Mouse (Mus musculus): Measurements from ENCODE around the gene Ubash3a. TPM values are rescaled to one million over a fixed set of nuclear protein-coding genes. Genes with fewer than 3 reads are reported as not detected.

Ubash3a gene
- total and polyA plus RNA-seq, 3 experiments, result 0.29 to 0.36 TPM; not detected in 1

DNA sequence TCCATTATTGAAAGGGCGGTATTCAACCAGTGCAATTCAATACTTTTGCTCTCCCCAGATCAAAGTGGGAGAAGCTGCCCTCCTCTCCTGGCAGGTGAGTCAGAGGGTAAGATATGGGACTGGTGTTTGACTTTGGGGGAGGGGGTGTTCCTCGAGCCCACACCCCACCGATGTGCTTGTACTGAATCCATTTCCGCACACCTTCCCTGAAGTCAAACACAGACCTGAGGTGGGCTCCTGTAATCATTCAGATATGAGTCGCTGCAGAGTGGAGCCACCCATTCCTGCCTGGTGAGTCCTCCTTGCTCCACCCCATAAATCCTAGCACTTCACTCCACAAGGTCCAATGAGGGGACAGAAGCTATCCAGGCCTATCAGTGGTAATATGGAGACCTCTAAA is 37.9 kb upstream of the Ubash3a start:
- Histone ChIP-seq H3K79me2 (replicated peaks; ENCODE audit: control insufficient read depth, insufficient read depth, low read length) (no peaks in the 10 kb centered on the region), H3K4me1 (ENCODE audit: control insufficient read depth, insufficient read depth, low read length) (no peaks in the 10 kb centered on the region), H3K36me3 (ENCODE audit: control insufficient read depth, insufficient read depth, low read length) (no peaks in the 10 kb centered on the region), H3K4me3 (no peak overlapping the region), H3K27me3 (ENCODE audit: control insufficient read depth, insufficient read depth, low read length) (no peaks in the 10 kb centered on the region), H3K9ac (ENCODE audit: low read depth, low read length) (no peak overlapping the region), H3K27ac (no peak overlapping the region)
- no peak for DNase-seq
- TF ChIP-seq POLR2A (IDR thresholded peaks at IDR 0.05; ENCODE audit: insufficient read depth, low read depth, low read length) (no peak), CTCF (IDR thresholded peaks at IDR 0.05) (no peak), EP300 (IDR thresholded peaks at IDR 0.05; ENCODE audit: insufficient read depth, low read depth, low read length) (no peak)
- intact Hi-C loops (cut with DNase I), result no loop called here
- 82% methylated on average over 5 of the region's 5 CpGs for WGBS

GRCm38 (mm10) chr17:31176321-31176720 is 31.4 kb upstream of the Ubash3a start:
- Histone ChIP-seq H3K36me3 (ENCODE audit: control insufficient read depth, insufficient read depth, low read length) (no peaks in the 10 kb centered on the region), H3K27ac (no peak overlapping the region), H3K4me3 (no peak overlapping the region), H3K79me2 (replicated peaks; ENCODE audit: control insufficient read depth, insufficient read depth, low read length) (no peaks in the 10 kb centered on the region), H3K4me1 (ENCODE audit: control insufficient read depth, insufficient read depth, low read length) (no peaks in the 10 kb centered on the region), H3K27me3 (ENCODE audit: control insufficient read depth, insufficient read depth, low read length) (no peaks in the 10 kb centered on the region), H3K9ac (ENCODE audit: low read depth, low read length) (no peak overlapping the region)
- TF ChIP-seq POLR2A (IDR thresholded peaks at IDR 0.05; ENCODE audit: insufficient read depth, low read depth, low read length) (no peak), CTCF (IDR thresholded peaks at IDR 0.05) (no peak), EP300 (IDR thresholded peaks at IDR 0.05; ENCODE audit: insufficient read depth, low read depth, low read length) (no peak)
- intact Hi-C loops (cut with DNase I), result no loop called here
- WGBS, result 90% methylated on average over 4 of the region's 4 CpGs
- DNase-seq, result no peak

DNA sequence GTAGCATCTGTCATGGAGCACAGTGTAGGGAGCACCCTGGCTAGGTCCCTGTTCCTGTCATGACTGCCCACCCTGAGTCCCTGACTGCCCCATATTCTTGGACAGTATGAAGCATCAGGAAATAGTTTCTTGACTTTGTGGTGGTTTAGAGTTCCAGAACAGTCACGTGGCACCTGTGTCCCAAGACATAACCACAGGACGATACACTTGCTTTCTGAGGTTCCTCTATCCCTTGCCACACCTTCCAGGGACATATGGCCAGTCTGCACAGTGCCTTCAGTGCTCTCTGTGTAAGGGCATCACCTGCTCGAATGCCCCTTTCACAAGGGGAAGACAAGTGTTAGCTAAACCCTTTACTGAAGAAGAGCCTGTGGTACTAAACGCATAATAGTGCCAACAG is 26.2 kb upstream of the Ubash3a start:
- no peak for TF ChIP-seq CTCF (IDR thresholded peaks at IDR 0.05)
- no peak for TF ChIP-seq EP300 (IDR thresholded peaks at IDR 0.05; ENCODE audit: insufficient read depth, low read depth, low read length)
- TF ChIP-seq POLR2A (IDR thresholded peaks at IDR 0.05; ENCODE audit: insufficient read depth, low read depth, low read length), result no peak
- intact Hi-C loops (cut with DNase I), result no loop called here
- 81% methylated on average over 4 of the region's 4 CpGs for WGBS

GRCm38 (mm10) chr17:31183180-31183974 is 24.3 kb upstream of the Ubash3a start:
- TF ChIP-seq CTCF (IDR thresholded peaks at IDR 0.05) (no peak), EP300 (IDR thresholded peaks at IDR 0.05; ENCODE audit: insufficient read depth, low read depth, low read length) (no peak), POLR2A (IDR thresholded peaks at IDR 0.05; ENCODE audit: insufficient read depth, low read depth, low read length) (no peak)
- no peak overlapping the region for H3K9ac ChIP-seq (ENCODE audit: low read depth, low read length)
- H3K4me3 ChIP-seq, result no peak overlapping the region
- H3K79me2 ChIP-seq (replicated peaks; ENCODE audit: control insufficient read depth, insufficient read depth, low read length), result no peaks in the 10 kb centered on the region
- no peak for DNase-seq
- no peaks in the 10 kb centered on the region for H3K36me3 ChIP-seq (ENCODE audit: control insufficient read depth, insufficient read depth, low read length)
- intact Hi-C loops (cut with DNase I), result no loop called here
- WGBS, result 63% methylated on average over 12 of the region's 12 CpGs
- no peak overlapping the region for H3K27ac ChIP-seq
- no peaks in the 10 kb centered on the region for H3K27me3 ChIP-seq (ENCODE audit: control insufficient read depth, insufficient read depth, low read length)
- H3K4me1 ChIP-seq (ENCODE audit: control insufficient read depth, insufficient read depth, low read length), result no peaks in the 10 kb centered on the region

More for the DNA sequence above, 26.2 kb upstream of the Ubash3a start:
- Histone ChIP-seq H3K79me2 (replicated peaks; ENCODE audit: control insufficient read depth, insufficient read depth, low read length) (no peaks in the 10 kb centered on the region), H3K4me1 (ENCODE audit: control insufficient read depth, insufficient read depth, low read length) (no peaks in the 10 kb centered on the region), H3K36me3 (ENCODE audit: control insufficient read depth, insufficient read depth, low read length) (no peaks in the 10 kb centered on the region), H3K27ac (no peak overlapping the region), H3K27me3 (ENCODE audit: control insufficient read depth, insufficient read depth, low read length) (no peaks in the 10 kb centered on the region), H3K4me3 (no peak overlapping the region), H3K9ac (ENCODE audit: low read depth, low read length) (no peak overlapping the region)
- no peak for DNase-seq

DNA sequence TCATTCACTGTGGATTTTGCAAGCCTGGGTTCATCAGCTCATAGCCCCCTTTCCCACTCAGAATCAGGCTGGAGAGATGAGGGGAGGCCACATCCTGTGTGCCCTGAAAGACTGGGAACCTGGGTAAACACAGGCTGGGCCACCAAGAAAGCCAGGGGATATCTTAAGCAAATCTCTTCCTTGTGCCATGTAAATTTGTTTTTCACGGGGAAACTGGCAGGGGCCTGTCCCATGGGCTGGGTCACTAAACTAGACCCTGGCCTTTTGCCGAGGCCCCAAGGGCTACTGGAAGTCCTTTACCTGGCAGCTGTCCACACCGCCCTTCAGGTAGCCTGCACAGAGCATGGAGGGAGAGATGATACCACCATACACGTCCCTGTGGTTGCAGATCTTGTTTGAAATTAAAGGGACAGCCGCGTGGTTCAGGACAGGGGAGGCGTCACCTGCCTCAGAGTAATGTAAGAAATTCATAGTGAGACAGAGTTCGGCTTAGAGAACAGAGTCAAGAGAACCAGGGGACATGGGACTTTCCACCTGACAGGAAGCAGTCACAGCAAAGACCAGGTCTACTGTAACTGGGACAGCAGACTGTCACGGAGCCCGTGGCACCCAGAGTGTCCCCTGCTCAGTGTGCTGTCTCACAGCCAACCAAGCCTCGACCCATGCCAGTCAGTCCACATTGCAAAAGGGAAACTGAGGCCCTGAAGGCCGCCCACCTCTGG is 23.2 kb upstream of the Ubash3a start:
- no peak overlapping the region for H3K4me3 ChIP-seq
- TF ChIP-seq POLR2A (IDR thresholded peaks at IDR 0.05; ENCODE audit: insufficient read depth, low read depth, low read length), result no peak
- TF ChIP-seq CTCF (IDR thresholded peaks at IDR 0.05), result no peak
- no peak for TF ChIP-seq EP300 (IDR thresholded peaks at IDR 0.05; ENCODE audit: insufficient read depth, low read depth, low read length)
- intact Hi-C loops (cut with DNase I), result no loop called here
- no peaks in the 10 kb centered on the region for H3K36me3 ChIP-seq (ENCODE audit: control insufficient read depth, insufficient read depth, low read length)
- H3K79me2 ChIP-seq (replicated peaks; ENCODE audit: control insufficient read depth, insufficient read depth, low read length), result no peaks in the 10 kb centered on the region
- 70% methylated on average over 12 of the region's 12 CpGs for WGBS
- no peak overlapping the region for H3K9ac ChIP-seq (ENCODE audit: low read depth, low read length)
- no peak for DNase-seq
- no peaks in the 10 kb centered on the region for H3K27me3 ChIP-seq (ENCODE audit: control insufficient read depth, insufficient read depth, low read length)
- H3K4me1 ChIP-seq (ENCODE audit: control insufficient read depth, insufficient read depth, low read length), result no peaks in the 10 kb centered on the region
- no peak overlapping the region for H3K27ac ChIP-seq

DNA sequence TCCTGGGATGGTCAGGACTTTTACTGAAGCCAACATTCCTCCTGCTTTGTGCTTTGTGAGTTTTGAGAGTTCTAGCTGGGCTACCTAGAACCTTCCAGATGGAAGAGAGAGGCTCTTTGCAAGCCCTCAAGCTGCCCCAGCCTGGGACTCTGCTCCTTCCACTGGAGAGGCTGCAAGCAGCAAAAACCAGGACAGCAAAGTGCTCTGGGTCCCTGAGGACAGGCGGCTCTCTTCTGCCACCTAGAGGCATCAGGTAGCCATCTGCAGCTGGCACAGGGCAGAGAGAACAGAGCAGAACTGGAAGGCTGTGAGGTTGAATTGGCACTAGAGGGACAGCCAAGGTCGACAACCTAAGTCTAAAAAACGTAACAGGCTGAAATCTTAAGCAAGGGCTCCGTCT is 20.3 kb upstream of the Ubash3a start:
- DNase-seq, result peak; percentile 64 to 65
- H3K36me3 ChIP-seq (ENCODE audit: control insufficient read depth, insufficient read depth, low read length), result no peaks in the 10 kb centered on the region
- 0 out of 2 replicates have a peak, but pooled peaks have one; percentile 29 for TF ChIP-seq EP300 (IDR thresholded peaks at IDR 0.05; ENCODE audit: insufficient read depth, low read depth, low read length)
- TF ChIP-seq CTCF (IDR thresholded peaks at IDR 0.05), result peak; percentile 97
- TF ChIP-seq POLR2A (IDR thresholded peaks at IDR 0.05; ENCODE audit: insufficient read depth, low read depth, low read length), result no peak
- WGBS, result 13% methylated on average over 4 of the region's 4 CpGs
- H3K27ac ChIP-seq, result no peak overlapping the region
- no peak overlapping the region for H3K9ac ChIP-seq (ENCODE audit: low read depth, low read length)
- H3K79me2 ChIP-seq (replicated peaks; ENCODE audit: control insufficient read depth, insufficient read depth, low read length), result no peaks in the 10 kb centered on the region
- H3K4me3 ChIP-seq, result no peak overlapping the region
- H3K27me3 ChIP-seq (ENCODE audit: control insufficient read depth, insufficient read depth, low read length), result no peaks in the 10 kb centered on the region
- intact Hi-C loops (cut with DNase I), result loop anchor here (1.0 kb wide), 2 partner anchors 49 to 176 kb away; no protein-coding TSS in a partner anchor
- H3K4me1 ChIP-seq (ENCODE audit: control insufficient read depth, insufficient read depth, low read length), result no peaks in the 10 kb centered on the region

All from heart, adult 2 months (tissue).